Mouse (Mus musculus): ENCODE measurements at regions not wholly inside any gene's neighbourhood (a gene's known extent, or its start where the extent isn't known, plus 50 kb on each side); places are given as distances from the start of the nearest gene placed in this dataset.

DNA sequence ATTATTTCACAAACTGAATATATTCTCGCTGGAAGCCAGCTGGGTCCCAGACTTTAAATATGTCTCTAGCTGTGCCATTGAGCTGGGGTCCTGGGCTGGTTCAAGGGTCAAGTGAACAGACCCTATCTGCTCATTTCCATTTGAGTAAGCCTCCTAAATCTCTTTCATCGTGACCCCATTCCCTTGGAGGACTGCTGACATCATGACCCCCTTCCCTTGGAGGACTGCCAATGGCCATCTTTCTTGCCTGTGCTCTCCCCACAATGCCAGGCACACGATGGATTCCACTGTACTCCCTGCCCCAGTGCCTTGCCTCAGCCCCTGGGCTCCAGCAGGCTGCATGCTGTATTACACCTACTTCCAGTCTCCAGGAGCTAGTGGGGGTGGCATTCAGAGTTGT lies 106.5 kb upstream of the Tcerg1l start:
- Histone ChIP-seq H3K4me3 (ENCODE audit: insufficient read depth in 1 of 2, low read depth in 1 of 2, low read length in 2 of 2, poor library complexity in 1 of 2, severe bottlenecking in 1 of 2) (no peak overlapping the region), H3K9ac (ENCODE audit: insufficient read depth, low read depth, low read length, poor library complexity, severe bottlenecking) (no peak overlapping the region), H3K4me1 (ENCODE audit: control insufficient read depth in 2 of 2, insufficient read depth in 2 of 2, low read length in 2 of 2, poor library complexity in 1 of 2) (no peaks in the 10 kb centered on the region; a peak in 1 of 4 replicates), H3K27ac (ENCODE audit: insufficient read depth, low read depth, low read length, poor library complexity, severe bottlenecking) (no peak overlapping the region), H3K9me3 (ENCODE audit: control insufficient read depth, insufficient read depth, low read depth, low read length) (no peaks in the 10 kb centered on the region), H3K36me3 (ENCODE audit: control insufficient read depth, insufficient read depth, low read length, poor library complexity, severe bottlenecking) (no peaks in the 10 kb centered on the region)
- no peak for TF ChIP-seq ZC3H11A (IDR thresholded peaks at IDR 0.05; ENCODE audit: borderline replicate concordance, low read depth, low read length)
- TF ChIP-seq ZNF384 (IDR thresholded peaks at IDR 0.05; ENCODE audit: low read depth, low read length) = no peak
- no peak for TF ChIP-seq CHD2 (IDR thresholded peaks at IDR 0.05; ENCODE audit: low read depth, low read length)
- TF ChIP-seq MAFK (IDR thresholded peaks at IDR 0.05; ENCODE audit: insufficient read depth, low read depth, low read length) = no peak
- TF ChIP-seq HCFC1 (IDR thresholded peaks at IDR 0.05; ENCODE audit: borderline replicate concordance, insufficient read depth, low read length) = no peak
- no peak for DNase-seq (ENCODE audit: low read depth, low spot score)
- in situ Hi-C loops (cut with MboI; ENCODE audit: low sequenced_read_pairs in 2 of 2, unreplicated experiment in 2 of 2) = no loop called here

DNA sequence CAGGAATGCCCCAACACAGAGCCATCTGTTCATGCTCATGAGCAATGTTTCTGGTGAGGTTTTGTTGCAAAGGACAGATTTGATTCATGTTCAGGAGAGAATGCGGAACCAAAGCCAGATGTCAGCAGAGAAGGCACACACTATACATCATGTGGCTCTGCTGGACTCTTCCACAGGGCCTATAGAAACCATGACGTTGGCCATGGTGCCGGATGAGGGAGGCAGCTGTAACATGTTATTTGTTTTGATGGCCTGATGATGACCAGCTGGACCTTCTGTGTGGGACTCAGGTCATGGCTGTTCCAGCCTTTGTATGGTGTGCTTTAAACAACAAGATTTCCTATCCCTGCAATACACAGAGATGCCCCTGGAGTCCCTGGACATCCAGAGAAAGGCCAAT lies 105.5 kb upstream of the Tcerg1l start:
- Histone ChIP-seq H3K9me3 (ENCODE audit: control insufficient read depth, insufficient read depth, low read depth, low read length) (no peaks in the 10 kb centered on the region), H3K27ac (ENCODE audit: insufficient read depth, low read depth, low read length, poor library complexity, severe bottlenecking) (no peak overlapping the region), H3K36me3 (ENCODE audit: control insufficient read depth, insufficient read depth, low read length, poor library complexity, severe bottlenecking) (no peaks in the 10 kb centered on the region), H3K4me1 (ENCODE audit: control insufficient read depth in 2 of 2, insufficient read depth in 2 of 2, low read length in 2 of 2, poor library complexity in 1 of 2) (no peaks in the 10 kb centered on the region; a peak in 1 of 4 replicates), H3K4me3 (ENCODE audit: insufficient read depth in 1 of 2, low read depth in 1 of 2, low read length in 2 of 2, poor library complexity in 1 of 2, severe bottlenecking in 1 of 2) (no peak overlapping the region), H3K9ac (ENCODE audit: insufficient read depth, low read depth, low read length, poor library complexity, severe bottlenecking) (no peak overlapping the region)
- in situ Hi-C loops (cut with MboI; ENCODE audit: low sequenced_read_pairs in 2 of 2, unreplicated experiment in 2 of 2) = no loop called here
- no peak for DNase-seq (ENCODE audit: low read depth, low spot score)
- no peak for TF ChIP-seq CHD2 (IDR thresholded peaks at IDR 0.05; ENCODE audit: low read depth, low read length)
- TF ChIP-seq ZC3H11A (IDR thresholded peaks at IDR 0.05; ENCODE audit: borderline replicate concordance, low read depth, low read length) = no peak
- TF ChIP-seq HCFC1 (IDR thresholded peaks at IDR 0.05; ENCODE audit: borderline replicate concordance, insufficient read depth, low read length) = no peak
- TF ChIP-seq ZNF384 (IDR thresholded peaks at IDR 0.05; ENCODE audit: low read depth, low read length) = no peak
- TF ChIP-seq MAFK (IDR thresholded peaks at IDR 0.05; ENCODE audit: insufficient read depth, low read depth, low read length) = no peak

- Histone ChIP-seq H3K9me3 (ENCODE audit: control insufficient read depth, insufficient read depth, low read depth, low read length) (no peaks in the 10 kb centered on the region), H3K36me3 (ENCODE audit: control insufficient read depth, insufficient read depth, low read length, poor library complexity, severe bottlenecking) (no peaks in the 10 kb centered on the region), H3K4me1 (ENCODE audit: control insufficient read depth in 2 of 2, insufficient read depth in 2 of 2, low read length in 2 of 2, poor library complexity in 1 of 2) (no peaks in the 10 kb centered on the region; a peak in 1 of 4 replicates), H3K9ac (ENCODE audit: insufficient read depth, low read depth, low read length, poor library complexity, severe bottlenecking) (no peak overlapping the region), H3K4me3 (ENCODE audit: insufficient read depth in 1 of 2, low read depth in 1 of 2, low read length in 2 of 2, poor library complexity in 1 of 2, severe bottlenecking in 1 of 2) (no peak overlapping the region), H3K27ac (ENCODE audit: insufficient read depth, low read depth, low read length, poor library complexity, severe bottlenecking) (no peak overlapping the region)
- TF ChIP-seq ZNF384 (IDR thresholded peaks at IDR 0.05; ENCODE audit: low read depth, low read length) = no peak
- no peak for TF ChIP-seq ZC3H11A (IDR thresholded peaks at IDR 0.05; ENCODE audit: borderline replicate concordance, low read depth, low read length)
- TF ChIP-seq MAFK (IDR thresholded peaks at IDR 0.05; ENCODE audit: insufficient read depth, low read depth, low read length) = no peak
- TF ChIP-seq CHD2 (IDR thresholded peaks at IDR 0.05; ENCODE audit: low read depth, low read length) = no peak
- no peak for TF ChIP-seq HCFC1 (IDR thresholded peaks at IDR 0.05; ENCODE audit: borderline replicate concordance, insufficient read depth, low read length)
- in situ Hi-C loops (cut with MboI; ENCODE audit: low sequenced_read_pairs in 2 of 2, unreplicated experiment in 2 of 2) = no loop called here
- no peak for DNase-seq (ENCODE audit: low read depth, low spot score)
Measured at GRCm38 (mm10) chr7:138501347-138502014, 104.0 kb upstream of the Tcerg1l start.

GRCm38 (mm10) chr7:138497771-138498170 lies 100.2 kb upstream of the Tcerg1l start:
- H3K4me3 ChIP-seq (ENCODE audit: insufficient read depth in 1 of 2, low read depth in 1 of 2, low read length in 2 of 2, poor library complexity in 1 of 2, severe bottlenecking in 1 of 2) = no peak overlapping the region
- no peaks in the 10 kb centered on the region for H3K36me3 ChIP-seq (ENCODE audit: control insufficient read depth, insufficient read depth, low read length, poor library complexity, severe bottlenecking)
- no peak for TF ChIP-seq ZNF384 (IDR thresholded peaks at IDR 0.05; ENCODE audit: low read depth, low read length)
- TF ChIP-seq CHD2 (IDR thresholded peaks at IDR 0.05; ENCODE audit: low read depth, low read length) = no peak
- no peak for TF ChIP-seq ZC3H11A (IDR thresholded peaks at IDR 0.05; ENCODE audit: borderline replicate concordance, low read depth, low read length)
- no peak for TF ChIP-seq MAFK (IDR thresholded peaks at IDR 0.05; ENCODE audit: insufficient read depth, low read depth, low read length)
- DNase-seq (ENCODE audit: low read depth, low spot score) = no peak
- in situ Hi-C loops (cut with MboI; ENCODE audit: low sequenced_read_pairs in 2 of 2, unreplicated experiment in 2 of 2) = no loop called here
- no peaks in the 10 kb centered on the region; a peak in 1 of 4 replicates for H3K4me1 ChIP-seq (ENCODE audit: control insufficient read depth in 2 of 2, insufficient read depth in 2 of 2, low read length in 2 of 2, poor library complexity in 1 of 2)
- no peaks in the 10 kb centered on the region for H3K9me3 ChIP-seq (ENCODE audit: control insufficient read depth, insufficient read depth, low read depth, low read length)
- H3K27ac ChIP-seq (ENCODE audit: insufficient read depth, low read depth, low read length, poor library complexity, severe bottlenecking) = no peak overlapping the region
- no peak overlapping the region for H3K9ac ChIP-seq (ENCODE audit: insufficient read depth, low read depth, low read length, poor library complexity, severe bottlenecking)
